Mouse (Mus musculus): ENCODE results near the gene Csdc2. TPM values are rescaled to one million over a fixed set of nuclear protein-coding genes. Genes with fewer than 3 reads are reported as not detected.
"Not testable (repeated sequence)": the region's sequence is repeated elsewhere in the genome, so short reads cannot be mapped to it uniquely, and the experiment has no call there.

Csdc2 gene
- total and polyA plus RNA-seq, 2 experiments from 2014 or later = 118 to 273 TPM

DNA sequence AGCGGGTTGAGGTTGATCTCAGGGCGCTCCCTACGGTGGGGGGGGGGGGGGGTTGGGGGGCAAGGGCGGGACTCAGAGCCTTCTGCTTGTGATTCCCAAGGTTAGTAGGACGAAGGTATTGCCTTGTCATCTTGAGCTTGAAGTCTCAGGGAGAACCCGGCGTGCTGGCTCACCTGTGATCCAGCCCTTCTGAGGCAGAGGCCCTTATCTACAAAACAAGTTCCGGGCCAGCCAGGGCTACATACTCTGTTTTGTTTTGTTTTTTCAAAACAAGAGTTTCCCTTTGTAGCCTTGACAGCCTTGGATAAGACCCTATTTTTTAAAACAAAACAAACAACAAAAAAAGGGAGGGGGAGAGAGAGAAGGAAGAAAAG lies 24.5 kb downstream of the Csdc2 start:
- Histone ChIP-seq H3K4me1 (ENCODE audit: insufficient read depth) (0 out of 2 replicates have a peak, but pooled peaks cover 6% of the 10 kb centered on the region), H3K36me3 (ENCODE audit: insufficient read depth) (no peaks in the 10 kb centered on the region; the same call in 1 of the 2 replicates), H3K4me3 (ENCODE audit: low read depth, low read length) (peak overlapping the region; percentile 53), H3K9me3 (ENCODE audit: low read length) (no peaks in the 10 kb centered on the region), H3K4me2 (ENCODE audit: low read depth) (peak overlapping the region; percentile 78), H3K27ac (ENCODE audit: low read depth, low read length) (peak overlapping the region; percentile 89), H3K27me3 (ENCODE audit: insufficient read depth, low read length) (no peaks in the 10 kb centered on the region), H3K9ac (peak overlapping the region; percentile 73)
- TF ChIP-seq CTCF (IDR thresholded peaks at IDR 0.05; ENCODE audit: low read depth) = no peak
- ATAC-seq = peak; percentile 5
- 5% methylated on average over 6 of the region's 8 CpGs for WGBS
- DNase-seq = no peak

DNA sequence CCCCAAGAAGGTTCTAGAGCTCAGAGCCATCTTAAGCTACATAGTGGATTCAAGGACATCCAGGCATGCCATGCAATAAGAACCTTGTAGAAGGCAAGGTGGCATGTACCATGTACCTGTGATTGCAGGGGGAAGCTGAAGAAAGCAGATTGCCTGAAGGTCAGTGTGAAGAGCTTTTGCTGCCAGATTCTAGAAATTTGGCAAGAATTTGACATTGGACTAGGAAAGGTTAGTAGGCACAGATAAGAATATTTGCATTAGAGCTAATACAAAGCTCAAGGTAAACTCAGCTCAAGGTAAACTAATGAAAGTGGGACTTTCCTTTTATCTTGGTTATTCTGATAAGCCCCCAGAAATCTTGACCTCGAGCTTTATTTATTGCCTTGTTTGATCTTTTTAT lies 27.7 kb downstream of the Csdc2 start:
- no peaks in the 10 kb centered on the region for H3K36me3 ChIP-seq (ENCODE audit: insufficient read depth)
- ATAC-seq = no peak
- TF ChIP-seq CTCF (IDR thresholded peaks at IDR 0.05; ENCODE audit: low read depth) = no peak

DNA sequence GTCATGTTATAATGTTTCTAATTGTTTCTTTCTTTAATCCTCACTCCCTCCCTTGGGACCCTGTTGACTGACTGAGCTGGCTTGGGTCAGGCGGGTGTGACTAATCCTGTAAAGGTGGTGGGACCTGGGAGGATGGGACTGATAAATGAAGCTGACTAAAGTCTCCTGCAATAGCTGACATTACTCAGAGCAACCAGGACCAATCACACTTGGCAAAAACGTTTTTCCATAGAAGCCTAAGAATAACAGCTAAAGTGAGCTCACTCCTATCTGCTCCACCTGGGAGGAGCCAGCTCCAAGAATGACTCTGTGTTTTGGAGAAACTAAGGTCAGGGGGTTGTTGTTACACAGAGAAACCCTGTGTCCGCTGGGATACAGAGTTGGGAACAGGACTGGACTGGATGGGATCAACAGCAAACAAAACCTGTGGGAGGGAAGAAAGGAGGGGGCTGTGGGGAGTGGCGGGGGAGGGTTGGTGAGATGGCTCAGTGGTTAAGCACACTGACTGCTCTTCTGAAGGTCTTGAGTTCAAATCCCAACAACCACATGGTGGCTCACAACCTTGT lies 28.5 kb downstream of the Csdc2 start:
- no peak for TF ChIP-seq CTCF (IDR thresholded peaks at IDR 0.05; ENCODE audit: low read depth)
- WGBS = 49% methylated on average over 4 of the region's 4 CpGs
- ATAC-seq (no peak), DNase-seq (no peak)
- Histone ChIP-seq H3K9me3 (ENCODE audit: low read length) (no peaks in the 10 kb centered on the region), H3K4me1 (ENCODE audit: insufficient read depth) (0 out of 2 replicates have a peak, but pooled peaks cover 4% of the 10 kb centered on the region), H3K27ac (ENCODE audit: low read depth, low read length) (no peak overlapping the region), H3K9ac (no peak overlapping the region), H3K27me3 (ENCODE audit: insufficient read depth, low read length) (no peaks in the 10 kb centered on the region), H3K4me2 (ENCODE audit: low read depth) (no peak overlapping the region), H3K4me3 (ENCODE audit: low read depth, low read length) (no peak overlapping the region), H3K36me3 (ENCODE audit: insufficient read depth) (no peaks in the 10 kb centered on the region)

More for the DNA sequence above, 27.7 kb downstream of the Csdc2 start:
- Histone ChIP-seq H3K27me3 (ENCODE audit: insufficient read depth, low read length) (no peaks in the 10 kb centered on the region), H3K4me1 (ENCODE audit: insufficient read depth) (0 out of 2 replicates have a peak, but pooled peaks cover 4% of the 10 kb centered on the region), H3K27ac (ENCODE audit: low read depth, low read length) (no peak overlapping the region), H3K4me2 (ENCODE audit: low read depth) (no peak overlapping the region), H3K9ac (no peak overlapping the region), H3K4me3 (ENCODE audit: low read depth, low read length) (no peak overlapping the region), H3K9me3 (ENCODE audit: low read length) (no peaks in the 10 kb centered on the region)
- WGBS = 67% methylated on average over 1 of the region's 1 CpGs
- DNase-seq = no peak

DNA sequence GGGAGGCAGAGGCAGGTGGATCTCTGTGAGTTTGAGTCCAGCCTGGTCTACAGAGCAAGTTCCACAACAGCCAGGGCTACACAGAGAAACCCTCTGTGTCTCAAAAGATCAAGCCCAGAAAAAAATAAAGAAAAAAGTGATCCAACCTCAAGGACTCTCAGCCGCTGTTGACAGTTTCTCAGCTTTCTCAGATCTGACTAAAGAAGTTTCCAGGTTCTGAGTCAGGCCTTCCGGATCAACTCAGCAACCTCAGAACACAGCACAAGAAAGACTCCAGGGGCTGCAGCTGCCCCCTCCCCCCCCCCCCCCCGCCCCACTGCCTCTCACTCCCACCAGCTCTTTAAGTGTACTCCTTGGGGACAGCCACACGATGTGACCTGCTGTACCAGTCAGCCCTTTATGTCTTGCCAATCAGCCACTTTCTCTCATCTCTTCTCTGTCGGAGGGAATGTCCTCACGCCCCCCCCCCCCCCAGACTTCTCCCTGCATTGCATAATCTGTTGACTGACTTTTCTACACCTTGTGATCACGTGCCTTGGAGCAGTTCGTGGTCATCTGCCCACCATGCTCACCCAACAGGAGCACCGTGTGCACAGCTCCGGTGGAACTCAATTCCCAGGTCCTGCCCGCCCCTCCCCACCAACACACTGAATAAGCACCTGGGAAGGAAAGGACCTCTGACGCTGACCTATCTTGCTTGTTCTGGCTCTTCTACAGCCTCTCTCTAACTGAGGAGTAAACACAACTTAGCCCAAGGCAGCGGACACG lies 29.7 kb downstream of the Csdc2 start:
- Histone ChIP-seq H3K4me1 (ENCODE audit: insufficient read depth) (0 out of 2 replicates have a peak, but pooled peaks cover 1% of the 10 kb centered on the region), H3K36me3 (ENCODE audit: insufficient read depth) (no peaks in the 10 kb centered on the region), H3K27me3 (ENCODE audit: insufficient read depth, low read length) (no peaks in the 10 kb centered on the region), H3K27ac (ENCODE audit: low read depth, low read length) (no peak overlapping the region), H3K4me2 (ENCODE audit: low read depth) (no peak overlapping the region), H3K9ac (no peak overlapping the region), H3K9me3 (ENCODE audit: low read length) (no peaks in the 10 kb centered on the region), H3K4me3 (ENCODE audit: low read depth, low read length) (no peak overlapping the region)
- TF ChIP-seq CTCF (IDR thresholded peaks at IDR 0.05; ENCODE audit: low read depth) = no peak
- DNase-seq = no peak
- WGBS = 80% methylated on average over 13 of the region's 14 CpGs
- ATAC-seq = no peak

DNA sequence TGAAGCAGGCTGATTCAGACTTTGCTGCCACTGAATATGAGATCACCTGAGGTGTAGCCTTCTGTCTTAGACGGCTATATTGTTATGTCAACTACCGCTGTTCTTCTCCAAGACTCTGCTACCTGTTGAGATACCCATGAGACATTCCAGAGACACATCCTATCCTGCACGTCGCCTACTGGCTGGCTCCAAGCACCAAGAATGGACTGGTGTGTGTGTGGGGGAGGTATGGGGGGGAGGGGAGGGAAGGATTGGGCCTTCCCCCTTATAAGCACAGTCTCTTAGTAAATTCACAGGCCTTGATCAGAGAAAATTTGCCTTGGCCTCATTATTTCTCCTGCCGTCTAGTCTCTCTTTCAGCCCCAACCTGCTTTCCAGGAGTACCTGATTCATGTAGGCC lies 31.3 kb downstream of the Csdc2 start:
- Histone ChIP-seq H3K4me3 (ENCODE audit: low read depth, low read length) (no peak overlapping the region), H3K9me3 (ENCODE audit: low read length) (no peaks in the 10 kb centered on the region), H3K27me3 (ENCODE audit: insufficient read depth, low read length) (no peaks in the 10 kb centered on the region), H3K9ac (no peak overlapping the region), H3K27ac (ENCODE audit: low read depth, low read length) (no peak overlapping the region), H3K4me1 (ENCODE audit: insufficient read depth) (no peaks in the 10 kb centered on the region), H3K36me3 (ENCODE audit: insufficient read depth) (no peaks in the 10 kb centered on the region), H3K4me2 (ENCODE audit: low read depth) (no peak overlapping the region)
- ATAC-seq = no peak
- WGBS = 90% methylated on average over 5 of the region's 5 CpGs
- DNase-seq = no peak
- no peak for TF ChIP-seq CTCF (IDR thresholded peaks at IDR 0.05; ENCODE audit: low read depth)

DNA sequence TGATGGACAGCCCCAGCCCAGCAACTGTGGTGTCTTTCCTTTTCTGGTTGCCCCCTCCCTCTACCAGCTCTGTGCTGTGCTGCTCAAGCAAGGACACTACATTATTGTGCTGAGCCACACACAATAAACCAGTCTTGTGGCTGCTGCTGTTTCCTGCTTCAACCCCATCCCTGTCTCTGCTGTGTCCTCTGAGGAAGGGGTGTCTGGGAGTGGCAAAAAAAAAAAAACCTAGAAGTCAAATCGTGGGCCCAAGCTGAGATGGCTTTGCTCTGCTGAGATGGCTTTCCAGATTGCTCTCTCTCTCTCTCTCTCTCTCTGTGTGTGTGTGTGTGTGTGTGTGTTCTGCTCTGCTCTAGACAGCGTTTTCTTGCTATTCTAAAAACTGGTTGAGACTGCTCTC lies 31.9 kb downstream of the Csdc2 start:
- Histone ChIP-seq H3K9me3 (ENCODE audit: low read length) (no peaks in the 10 kb centered on the region), H3K36me3 (ENCODE audit: insufficient read depth) (no peaks in the 10 kb centered on the region), H3K27me3 (ENCODE audit: insufficient read depth, low read length) (no peaks in the 10 kb centered on the region), H3K4me2 (ENCODE audit: low read depth) (no peak overlapping the region), H3K27ac (ENCODE audit: low read depth, low read length) (no peak overlapping the region), H3K4me3 (ENCODE audit: low read depth, low read length) (no peak overlapping the region), H3K4me1 (ENCODE audit: insufficient read depth) (no peaks in the 10 kb centered on the region), H3K9ac (no peak overlapping the region)
- ATAC-seq (no peak), DNase-seq (no peak)
- 64% methylated on average over 2 of the region's 2 CpGs for whole genome bisulfite sequencing
- no peak for TF ChIP-seq CTCF (IDR thresholded peaks at IDR 0.05; ENCODE audit: low read depth)

DNA sequence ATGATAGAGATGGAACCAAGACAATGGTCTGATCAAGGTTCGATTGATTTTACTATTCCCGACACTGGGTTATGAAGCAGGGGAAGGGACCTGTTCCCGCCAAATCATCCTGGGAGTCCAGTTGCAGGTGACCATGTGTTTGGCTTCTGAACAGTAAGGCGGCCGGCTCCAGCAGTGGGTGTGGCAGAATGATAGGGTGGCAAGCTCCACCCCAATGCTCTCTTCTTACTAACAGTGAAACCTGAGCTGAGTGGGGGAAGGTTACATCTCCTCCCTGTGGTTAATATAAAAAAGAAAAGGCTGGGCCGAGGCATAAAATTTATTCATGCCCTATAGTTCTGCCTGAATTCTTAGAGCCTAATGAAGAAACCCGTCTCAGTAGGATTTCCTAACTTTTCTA lies 32.6 kb downstream of the Csdc2 start:
- no peak overlapping the region for H3K4me3 ChIP-seq (ENCODE audit: low read depth, low read length)
- H3K27ac ChIP-seq (ENCODE audit: low read depth, low read length) = no peak overlapping the region
- no peaks in the 10 kb centered on the region for H3K36me3 ChIP-seq (ENCODE audit: insufficient read depth)
- no peak for DNase-seq
- no peaks in the 10 kb centered on the region for H3K4me1 ChIP-seq (ENCODE audit: insufficient read depth)
- no peak for ATAC-seq
- no peak for TF ChIP-seq CTCF (IDR thresholded peaks at IDR 0.05; ENCODE audit: low read depth)
- H3K4me2 ChIP-seq (ENCODE audit: low read depth) = no peak overlapping the region
- H3K9ac ChIP-seq = no peak overlapping the region
- H3K27me3 ChIP-seq (ENCODE audit: insufficient read depth, low read length) = no peaks in the 10 kb centered on the region
- 60% methylated on average over 7 of the region's 7 CpGs for WGBS
- H3K9me3 ChIP-seq (ENCODE audit: low read length) = no peaks in the 10 kb centered on the region

DNA sequence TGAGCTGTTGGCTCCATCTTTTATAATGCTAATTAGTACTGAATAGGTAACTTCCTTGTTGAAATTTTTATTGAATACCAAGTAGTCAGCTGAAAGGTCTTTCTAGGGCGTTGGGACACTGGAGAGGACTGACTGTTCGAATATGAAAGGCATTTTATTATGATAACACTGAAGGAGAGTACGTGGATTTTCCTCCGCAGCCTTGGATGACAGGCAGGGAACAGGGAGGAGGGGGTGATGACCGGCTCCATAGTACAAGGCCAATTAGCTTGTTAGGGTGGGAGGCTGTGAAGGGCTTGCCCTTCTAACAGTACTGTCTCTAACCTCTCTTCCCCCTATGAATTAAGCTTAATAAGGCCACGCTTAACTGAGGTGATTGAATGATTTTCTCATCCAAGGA lies 33.1 kb downstream of the Csdc2 start:
- not testable (repeated sequence) for ATAC-seq; H3K9me3 ChIP-seq (ENCODE audit: low read length); H3K4me3 ChIP-seq (ENCODE audit: low read depth, low read length); H3K9ac ChIP-seq; H3K4me1 ChIP-seq (ENCODE audit: insufficient read depth); H3K27ac ChIP-seq (ENCODE audit: low read depth, low read length); H3K27me3 ChIP-seq (ENCODE audit: insufficient read depth, low read length); DNase-seq; H3K4me2 ChIP-seq (ENCODE audit: low read depth); H3K36me3 ChIP-seq (ENCODE audit: insufficient read depth)
- WGBS = 47% methylated on average over 6 of the region's 6 CpGs

DNA sequence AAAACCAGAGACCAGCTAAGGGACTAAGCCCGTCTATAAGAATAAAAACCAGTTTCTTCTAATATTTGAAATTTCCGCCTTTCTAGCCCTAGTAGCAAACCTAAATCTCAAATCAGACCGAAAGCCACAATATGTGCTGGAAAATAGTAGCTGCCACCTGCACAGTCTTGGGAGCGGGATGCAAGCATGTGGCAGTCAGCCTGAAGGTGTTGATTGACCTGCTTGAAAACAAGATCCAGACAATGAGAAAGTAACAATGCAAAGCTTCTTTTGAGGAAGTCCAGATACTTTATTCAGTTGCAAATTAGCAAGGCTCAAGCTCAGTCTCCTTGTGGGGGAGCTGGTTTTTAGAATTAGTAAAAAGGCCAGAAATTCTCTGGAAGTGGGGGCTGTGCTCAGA lies 33.9 kb downstream of the Csdc2 start:
- DNase-seq; ATAC-seq; H3K4me2 ChIP-seq (ENCODE audit: low read depth); H3K27ac ChIP-seq (ENCODE audit: low read depth, low read length); H3K4me3 ChIP-seq (ENCODE audit: low read depth, low read length); H3K27me3 ChIP-seq (ENCODE audit: insufficient read depth, low read length); H3K4me1 ChIP-seq (ENCODE audit: insufficient read depth); H3K9ac ChIP-seq; H3K9me3 ChIP-seq (ENCODE audit: low read length); H3K36me3 ChIP-seq (ENCODE audit: insufficient read depth): not testable (repeated sequence)
- WGBS = 66% methylated on average over 4 of the region's 4 CpGs

DNA sequence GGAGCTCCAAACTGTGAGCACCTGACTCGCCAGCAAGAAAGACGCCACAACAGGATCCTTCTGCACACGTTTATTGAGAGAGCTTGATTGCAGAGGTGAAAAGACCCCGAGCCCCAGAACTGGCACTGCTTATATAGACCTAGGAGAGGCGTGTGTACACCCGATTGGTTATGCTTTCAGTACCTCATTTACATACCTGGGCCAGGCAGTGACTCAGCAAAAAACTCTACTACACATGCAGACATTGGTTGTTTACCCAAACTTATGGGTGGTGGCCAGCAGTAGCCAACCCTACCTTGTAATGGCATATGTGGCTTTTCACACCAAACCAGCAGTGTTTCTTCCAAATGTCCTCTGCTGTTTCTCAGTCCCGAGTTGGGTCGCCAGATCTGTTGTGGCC lies 38.6 kb downstream of the Csdc2 start:
- not testable (repeated sequence) for H3K9me3 ChIP-seq (ENCODE audit: low read length); H3K27me3 ChIP-seq (ENCODE audit: insufficient read depth, low read length); H3K4me1 ChIP-seq (ENCODE audit: insufficient read depth); ATAC-seq; DNase-seq; H3K9ac ChIP-seq; H3K36me3 ChIP-seq (ENCODE audit: insufficient read depth); H3K27ac ChIP-seq (ENCODE audit: low read depth, low read length); H3K4me3 ChIP-seq (ENCODE audit: low read depth, low read length); H3K4me2 ChIP-seq (ENCODE audit: low read depth)
- WGBS = 91% methylated on average over 8 of the region's 8 CpGs

Measured in forebrain, postnatal 0 days (tissue).